Comparison of ENCODE assay signal across 8 mouse cellular contexts in genomic region chr1:88701870-88702661, GRCm38 (mm10). TPM values are rescaled to one million over a fixed set of nuclear protein-coding genes. Genes with fewer than 3 reads are reported as not detected.
DNase-seq lines count a peak whose midpoint lies in the region; ATAC-seq and TF ChIP-seq lines count a peak whose summit lies in the region.

Gene Arl4c (minus strand): TSS chr1:88702221.

- H3K27ac ChIP-seq in ES-E14 (ENCODE audit: insufficient read depth, low read depth, low read length, poor library complexity, severe bottlenecking) = peak within 1 kb of the TSS; percentile 41; the same call in 1 of the 2 replicates
- H3K27ac ChIP-seq in cerebellum, adult 2 months (ENCODE audit: insufficient read depth, low read length) = peak within 1 kb of the TSS; percentile 56
- peak within 1 kb of the TSS; percentile 95 for H3K27ac ChIP-seq in lung, embryonic 16.5 days (ENCODE audit: low read length)
- H3K27ac ChIP-seq in olfactory bulb, adult 2 months (ENCODE audit: insufficient read depth, low read depth, low read length) = peak within 1 kb of the TSS; percentile 42; the same call in 1 of the 2 replicates
- H3K27ac ChIP-seq in thymus, adult 2 months (ENCODE audit: control insufficient read depth, insufficient read depth, low read length) = peak within 1 kb of the TSS; percentile 62

- peak; percentile 47 to 49 for ATAC-seq in hematopoietic stem cell, adult 5-6 weeks (replicated peaks in 1 of 2; ENCODE audit: insufficient read depth in 1 of 2, low FRiP score in 2 of 2, low TSS enrichment in 1 of 2, low read depth in 1 of 2, poor library complexity in 2 of 2, severe bottlenecking in 2 of 2)
- peak; percentile 91 for ATAC-seq in lung, embryonic 16.5 days (ENCODE audit: low read depth)

- no peaks in the 10 kb centered on the region; the same call in 1 of the 2 replicates for H3K36me3 ChIP-seq in ES-E14 (ENCODE audit: control insufficient read depth, insufficient read depth, low read length, poor library complexity, severe bottlenecking)
- H3K36me3 ChIP-seq in lung, embryonic 16.5 days (ENCODE audit: control insufficient read depth, insufficient read depth, low read length) = 0 out of 2 replicates have a peak, but pooled peaks cover 2% of the 10 kb centered on the region
- H3K36me3 ChIP-seq in thymus, adult 2 months (ENCODE audit: control insufficient read depth, insufficient read depth, low read length) = peaks cover 9% of the 10 kb centered on the region; the same call in 1 of the 2 replicates

- peak within 1 kb of the TSS; percentile 79 for H3K4me2 ChIP-seq in lung, embryonic 16.5 days (ENCODE audit: low read depth, low read length)

- 0 out of 2 replicates have a peak, but pooled peaks have one; percentile 6 for TF ChIP-seq POLR2A in cerebellum, adult 2 months (IDR thresholded peaks at IDR 0.05; ENCODE audit: borderline replicate concordance, insufficient read depth, low read length)
- peak; percentile 60; the same call in 1 of the 2 replicates for TF ChIP-seq POLR2A in olfactory bulb, adult 2 months (IDR thresholded peaks at IDR 0.05; ENCODE audit: insufficient read depth, low read depth, low read length)
- TF ChIP-seq POLR2A in thymus, adult 2 months (IDR thresholded peaks at IDR 0.05; ENCODE audit: control insufficient read depth, extremely low read depth, insufficient read depth, low read length, poor library complexity) = peak; percentile 93

- no peak for DNase-seq in ES-E14 (ENCODE audit: low read depth, low spot score)
- DNase-seq in cerebellum, adult 2 months = peak; percentile 84 to 89
- DNase-seq in frontal cortex, adult 2 months (ENCODE audit: extremely low spot score in 1 of 2, low spot score in 1 of 2) = peak in 1 of 2 experiments; percentile 68
- DNase-seq in layer of hippocampus, postnatal 10 days (ENCODE audit: low spot score in 2 of 2) = peak; percentile 78 to 84
- DNase-seq in thymus, adult 2 months = peak; percentile 84

- H3K4me1 ChIP-seq in ES-E14 (ENCODE audit: control insufficient read depth in 2 of 2, insufficient read depth in 2 of 2, low read length in 2 of 2, poor library complexity in 1 of 2) = peaks cover 0 to 10% of the 10 kb centered on the region in 2 experiments; a peak in 2 of 4 replicates
- H3K4me1 ChIP-seq in cerebellum, adult 2 months (ENCODE audit: control insufficient read depth, insufficient read depth, low read length) = peaks cover 7% of the 10 kb centered on the region; the same call in 1 of the 2 replicates
- peaks cover 9% of the 10 kb centered on the region; the same call in 1 of the 2 replicates for H3K4me1 ChIP-seq in lung, embryonic 16.5 days (replicated peaks; ENCODE audit: control insufficient read depth, insufficient read depth, low read length)
- H3K4me1 ChIP-seq in olfactory bulb, adult 2 months (ENCODE audit: control insufficient read depth, insufficient read depth, low read length) = peaks cover 19% of the 10 kb centered on the region
- H3K4me1 ChIP-seq in thymus, adult 2 months (replicated peaks; ENCODE audit: control insufficient read depth, insufficient read depth, low read length) = peaks cover 13% of the 10 kb centered on the region

- peak within 1 kb of the TSS; percentile 81 to 84 for H3K4me3 ChIP-seq in ES-E14 (ENCODE audit: insufficient read depth in 1 of 2, low read depth in 1 of 2, low read length in 2 of 2, poor library complexity in 1 of 2, severe bottlenecking in 1 of 2)
- H3K4me3 ChIP-seq in cerebellum, adult 2 months (replicated peaks; ENCODE audit: insufficient read depth, low read depth, low read length) = peak within 1 kb of the TSS; percentile 83
- H3K4me3 ChIP-seq in lung, embryonic 16.5 days (ENCODE audit: low read length) = peak within 1 kb of the TSS; percentile 80
- peak within 1 kb of the TSS; percentile 68 for H3K4me3 ChIP-seq in olfactory bulb, adult 2 months (ENCODE audit: insufficient read depth, low read depth, low read length)
- H3K4me3 ChIP-seq in thymus, adult 2 months (ENCODE audit: control insufficient read depth, insufficient read depth, low read length) = peak within 1 kb of the TSS; percentile 79

- 1% methylated on average over 90 of the region's 91 CpGs for WGBS in cerebellum, adult 2 months
- WGBS in lung, embryonic 16.5 days = under 1% methylated on average over 75 of the region's 91 CpGs
- 1% methylated on average over 91 of the region's 91 CpGs for WGBS in olfactory bulb, adult 2 months
- under 1% methylated on average over 91 of the region's 91 CpGs for WGBS in thymus, adult 2 months

- in situ Hi-C loops in ES-E14 (cut with MboI; ENCODE audit: low sequenced_read_pairs in 2 of 2, unreplicated experiment in 2 of 2) = loop anchor here (10.0 to 25.0 kb wide), 3 partner anchors 137 to 265 kb away; no protein-coding TSS in a partner anchor

- no peaks in the 10 kb centered on the region for H3K27me3 ChIP-seq in cerebellum, adult 2 months (ENCODE audit: control insufficient read depth, insufficient read depth, low read length)
- no peaks in the 10 kb centered on the region for H3K27me3 ChIP-seq in lung, embryonic 16.5 days (ENCODE audit: control insufficient read depth, insufficient read depth, low read depth, low read length)
- no peaks in the 10 kb centered on the region for H3K27me3 ChIP-seq in thymus, adult 2 months (ENCODE audit: control insufficient read depth, insufficient read depth, low read length)

- peak within 1 kb of the TSS; percentile 74 for H3K9ac ChIP-seq in ES-E14 (ENCODE audit: insufficient read depth, low read depth, low read length, poor library complexity, severe bottlenecking)
- H3K9ac ChIP-seq in lung, embryonic 16.5 days (ENCODE audit: low read length) = peak within 1 kb of the TSS; percentile 89

- TF ChIP-seq CTCF in cerebellum, adult 2 months (IDR thresholded peaks at IDR 0.05; ENCODE audit: borderline replicate concordance, insufficient read depth, low read depth, low read length) = no peak
- no peak for TF ChIP-seq CTCF in olfactory bulb, adult 2 months (IDR thresholded peaks at IDR 0.05; ENCODE audit: insufficient read depth, low read depth, low read length)
- TF ChIP-seq CTCF in thymus, adult 2 months (IDR thresholded peaks at IDR 0.05; ENCODE audit: borderline replicate concordance, control insufficient read depth, extremely low read depth, insufficient read depth, low read length, poor library complexity) = peak; percentile 36; the same call in 1 of the 2 replicates

- H3K9me3 ChIP-seq in ES-E14 (ENCODE audit: control insufficient read depth, insufficient read depth, low read depth, low read length) = no peaks in the 10 kb centered on the region
- H3K9me3 ChIP-seq in lung, embryonic 16.5 days (ENCODE audit: control insufficient read depth, low read length) = no peaks in the 10 kb centered on the region

TF ChIP-seq in ES-E14, 5 proteins besides CTCF, POLR2A, EP300 and RAD21:
- TF ChIP-seq CHD2 (IDR thresholded peaks at IDR 0.05; ENCODE audit: low read depth, low read length) (no peak), HCFC1 (IDR thresholded peaks at IDR 0.05; ENCODE audit: borderline replicate concordance, insufficient read depth, low read length) (no peak), ZC3H11A (IDR thresholded peaks at IDR 0.05; ENCODE audit: borderline replicate concordance, low read depth, low read length) (no peak), MAFK (IDR thresholded peaks at IDR 0.05; ENCODE audit: insufficient read depth, low read depth, low read length) (no peak), ZNF384 (IDR thresholded peaks at IDR 0.05; ENCODE audit: low read depth, low read length) (no peak)
TF ChIP-seq in ES-E14: peak in this region for 0.

RNA-seq across cellular contexts. Expression of gene Arl4c, which starts in this region (rescaled TPM):
- total RNA-seq in ES-E14 (2012; rRNA removed) = 21.1 and 37.7 TPM in 2 replicates
- 48.9 and 50.0 TPM in 2 replicates for polyA plus RNA-seq in cerebellum, adult 2 months (2012; rRNA removed)
- polyA plus RNA-seq in frontal cortex, adult 2 months (2012; rRNA removed) = 19.9 and 22.6 TPM in 2 replicates
- 24.3 and 34.1 TPM in 2 replicates for total RNA-seq in hematopoietic stem cell, adult 5-6 weeks (2017)
- 10 to 100 TPM; 52.3 to 52.5 TPM for total RNA-seq in layer of hippocampus, postnatal 10 days (2021)
- polyA plus RNA-seq in lung, embryonic 16.5 days (2015; fragmentation: Nextera tagmentation; extraction: Ambion mirVana) = 15.2 and 17.0 TPM in 2 replicates
- polyA plus RNA-seq in olfactory bulb, adult 2 months (2012; ENCODE audit: insufficient read depth, insufficient read length, low replicate concordance, missing spikeins) = not detected in 2 replicates
- polyA plus RNA-seq in thymus, adult 2 months (2012; rRNA removed) = 71.3 and 98.8 TPM in 2 replicates

Comparison
In these comparisons a context has a peak if more than half of its experiments do, and no peak if none do; other contexts are left out.
1. H3K27ac ChIP-seq: peak in every context shown above with its lines; median percentile 95 in lung, embryonic 16.5 days; 62 in thymus, adult 2 months; 56 in cerebellum, adult 2 months; 42 in olfactory bulb, adult 2 months; 41 in ES-E14.
2. POLR2A ChIP-seq: peak in every context shown above with its lines; median percentile 93 in thymus, adult 2 months; 60 in olfactory bulb, adult 2 months; 6 in cerebellum, adult 2 months.